17 mouse cellular contexts compared by ENCODE assay signal in genomic region chr1:186053280-186054043, GRCm38 (mm10).
"Had no signal": no experiment of that assay in that cellular context is flagged by ENCODE, and none has a peak within 500 bp of the region (broad histone marks: within the 10 kb centered on the region; RNA-seq: fewer than 3 reads in every experiment).

No protein-coding gene starts in this region.

- H3K4me1 ChIP-seq: liver, embryonic 15.5 days; midbrain, embryonic 13.5 days; neural tube, embryonic 13.5 days had no signal

- H3K4me2 ChIP-seq: liver, embryonic 11.5 days; liver, embryonic 15.5 days; midbrain, embryonic 13.5 days; neural tube, embryonic 13.5 days had no signal

- H3K36me3 ChIP-seq: liver, embryonic 15.5 days; midbrain, embryonic 13.5 days; neural tube, embryonic 13.5 days had no signal

- H3K27ac ChIP-seq: liver, embryonic 15.5 days; midbrain, embryonic 13.5 days; neural tube, embryonic 13.5 days had no signal

- H3K27me3 ChIP-seq: liver, embryonic 15.5 days; midbrain, embryonic 13.5 days; neural tube, embryonic 13.5 days had no signal

- ATAC-seq: lung, postnatal 0 days; midbrain, embryonic 13.5 days had no signal

- DNase-seq: kidney, adult 11 months; kidney, adult 9 months; kidney, postnatal 25 days; layer of hippocampus, adult 9-11 months; layer of hippocampus, postnatal 36 days; lung, adult 2 months; lung, postnatal 36 days; retina, postnatal 1 day; right cerebral cortex, postnatal 4 days; spleen, adult 18-20 months; thymus, adult 18-20 months; thymus, postnatal 14 days had no signal

- H3K9ac ChIP-seq: liver, embryonic 15.5 days; midbrain, embryonic 13.5 days; neural tube, embryonic 13.5 days had no signal

- H3K9me3 ChIP-seq: liver, embryonic 15.5 days; midbrain, embryonic 13.5 days; neural tube, embryonic 13.5 days had no signal

- H3K4me3 ChIP-seq: liver, embryonic 15.5 days; midbrain, embryonic 13.5 days; neural tube, embryonic 13.5 days had no signal
